Mouse (Mus musculus) gastrocnemius, postnatal 14 days (tissue): ENCODE measurements around the gene Gm11564. TPM values are rescaled to one million over a fixed set of nuclear protein-coding genes. Genes with fewer than 3 reads are reported as not detected.
"Not testable (repeated sequence)": the region's sequence is repeated elsewhere in the genome, so short reads cannot be mapped to it uniquely, and the experiment has no call there.

Source experiments
- DNase-seq: peaks from one replicate; pipeline ENCODE4 v3.0.0; 2021; ENCODE audit warnings: mixed read lengths
- intact Hi-C: fragments of 180-260 bp; cut with DNase I; formaldehyde crosslinking; loops from one replicate; pipeline ENCODE4 v1.15.1; 2025; ENCODE audit warnings: low total_unique reads
- long read RNA-seq, 2 experiments: library from polyadenylated mRNA; stranded (forward); transcript quantifications; one replicate each; pipeline ENCODE4 v2.0.0; 2021
- total RNA-seq, 2 experiments: library from RNA; stranded (reverse); gene quantifications; 2 replicates each; pipeline ENCODE4 v1.2.3; 2021

Gene Gm11564
- not detected for total RNA-seq
- long read RNA-seq, experiment 1, result 0 reads
- long read RNA-seq, experiment 2, result 0 reads

GRCm38 (mm10) chr11:99815566-99815965 lies at the start of gene Gm11564:
TSS of gene Gm11564 (minus strand) at chr11:99815666.
- intact Hi-C loops, DNase-seq: not testable (repeated sequence)

GRCm38 (mm10) chr11:99864176-99864575 lies 48.7 kb upstream of the Gm11564 start, which contains the start of gene Gm11559:
TSS of gene Gm11559 (plus strand) at chr11:99864476.
- DNase-seq, intact Hi-C loops: not testable (repeated sequence)

- DNase-seq, result no peak
- intact Hi-C loops, result no loop called here
These were observed 43.3 kb upstream of the Gm11564 start for GRCm38 (mm10) chr11:99858761-99859160.

GRCm38 (mm10) chr11:99857617-99858016 lies 42.2 kb upstream of the Gm11564 start, which contains the start of gene Gm11568:
TSS of gene Gm11568 (plus strand) at chr11:99857917.
- intact Hi-C loops, result no loop called here

GRCm38 (mm10) chr11:99854121-99854520 lies 38.7 kb upstream of the Gm11564 start:
- intact Hi-C loops, result no loop called here
- no peak for DNase-seq

More at GRCm38 (mm10) chr11:99857617-99858016, 42.2 kb upstream of the Gm11564 start, which contains the start of gene Gm11568:
- no peak for DNase-seq

GRCm38 (mm10) chr11:99851508-99851907 lies 36.0 kb upstream of the Gm11564 start, which contains the start of gene Krtap4-16:
TSS of gene Krtap4-16 (minus strand) at chr11:99851608.
- intact Hi-C loops, result no loop called here
- no peak for DNase-seq

- DNase-seq, result no peak
- intact Hi-C loops, result no loop called here
These were observed 31.3 kb upstream of the Gm11564 start for GRCm38 (mm10) chr11:99846746-99847145.

- intact Hi-C loops, result no loop called here
- DNase-seq, result no peak
These were observed 26.7 kb upstream of the Gm11564 start for GRCm38 (mm10) chr11:99842185-99842584.

- DNase-seq, result no peak
- intact Hi-C loops, result no loop called here
These were observed 22.5 kb upstream of the Gm11564 start, which contains the start of gene 2300003K06Rik for GRCm38 (mm10) chr11:99837966-99838365. TSS of gene 2300003K06Rik (minus strand) at chr11:99838066.

GRCm38 (mm10) chr11:99809792-99810191 lies 5.7 kb downstream of the Gm11564 start, which contains the start of gene Krtap4-13:
TSS of gene Krtap4-13 (minus strand) at chr11:99809892.
- intact Hi-C loops, DNase-seq: not testable (repeated sequence)

GRCm38 (mm10) chr11:99804346-99804745 lies 11.1 kb downstream of the Gm11564 start, which contains the start of gene Gm11554:
TSS of gene Gm11554 (minus strand) at chr11:99804446.
- DNase-seq, intact Hi-C loops: not testable (repeated sequence)

- intact Hi-C loops, DNase-seq: not testable (repeated sequence)
These were observed 16.6 kb downstream of the Gm11564 start, which contains the start of gene Gm11569 for GRCm38 (mm10) chr11:99798832-99799231. TSS of gene Gm11569 (minus strand) at chr11:99798932.

- intact Hi-C loops, result no loop called here
- no peak for DNase-seq
These were observed 22.1 kb downstream of the Gm11564 start, which contains the start of gene Gm11596 for GRCm38 (mm10) chr11:99793367-99793766. TSS of gene Gm11596 (minus strand) at chr11:99793467.

- intact Hi-C loops, DNase-seq: not testable (repeated sequence)
These were observed 30.6 kb downstream of the Gm11564 start, which contains the start of gene Krtap4-9 for GRCm38 (mm10) chr11:99784900-99785299. TSS of gene Krtap4-9 (plus strand) at chr11:99785200.

GRCm38 (mm10) chr11:99780604-99781003 lies 34.9 kb downstream of the Gm11564 start, which contains the start of gene Krtap4-8:
TSS of gene Krtap4-8 (minus strand) at chr11:99780704.
- no peak for DNase-seq

GRCm38 (mm10) chr11:99778401-99778800 lies 37.1 kb downstream of the Gm11564 start:
- no peak for DNase-seq
- intact Hi-C loops, result no loop called here

More at GRCm38 (mm10) chr11:99780604-99781003, 34.9 kb downstream of the Gm11564 start, which contains the start of gene Krtap4-8:
- intact Hi-C loops, result no loop called here

GRCm38 (mm10) chr11:99772813-99773212 lies 42.7 kb downstream of the Gm11564 start, which contains the start of gene Gm11595:
TSS of gene Gm11595 (minus strand) at chr11:99772913.
- intact Hi-C loops, DNase-seq: not testable (repeated sequence)

GRCm38 (mm10) chr11:99768410-99768809 lies 47.1 kb downstream of the Gm11564 start:
- no peak for DNase-seq
- intact Hi-C loops, result no loop called here
